Mouse (Mus musculus) cortical plate, adult 2 months (tissue): ENCODE data around the gene Kitl. TPM values are rescaled to one million over a fixed set of nuclear protein-coding genes. Genes with fewer than 3 reads are reported as not detected.

Source experiments
- H3K27ac ChIP-seq: fragments of 200-500 bp; 2 replicates; pipeline ENCODE4 v1.5.1; 2012; ENCODE audit warnings: low read length, control low read depth, inconsistent platforms; ENCODE audit not compliant: insufficient read depth
- H3K4me1 ChIP-seq: fragments of 200-500 bp; 2 replicates; pipeline ENCODE4 v1.6.1; 2011; ENCODE audit warnings: low read length; ENCODE audit not compliant: control insufficient read depth, insufficient read depth
- H3K4me3 ChIP-seq: fragments of 200-500 bp; 2 replicates; pipeline ENCODE4 v1.5.1; 2011; ENCODE audit warnings: mild to moderate bottlenecking, low read length, control low read depth; ENCODE audit not compliant: insufficient read depth
- CTCF ChIP-seq: fragments of 200-500 bp; IDR thresholded peaks from 2 replicates; pipeline ENCODE4 v1.5.1; 2011; ENCODE audit warnings: mild to moderate bottlenecking, control low read depth, low read length; ENCODE audit not compliant: insufficient read depth; ENCODE audit errors: extremely low read depth
- POLR2A ChIP-seq: fragments of 200-500 bp; IDR thresholded peaks from 2 replicates; pipeline ENCODE4 v1.6.1; 2011; ENCODE audit warnings: mild to moderate bottlenecking, low read length, control low read depth; ENCODE audit not compliant: insufficient read depth; ENCODE audit errors: extremely low read depth
- polyA plus RNA-seq: library from polyadenylated mRNA; depleted of rRNA; stranded (reverse); fragments of >200 nt; gene quantifications from 2 replicates; pipeline ENCODE4 v1.2.3, GENCODE M21; 2012

The Kitl gene
- polyA plus RNA-seq, 1 experiment: 21.2 TPM

- H3K27ac ChIP-seq: no peak overlapping the region
- TF ChIP-seq POLR2A (no peak), CTCF (no peak)
- H3K4me3 ChIP-seq: no peak overlapping the region
- H3K4me1 ChIP-seq: peaks cover 3% of the 10 kb centered on the region; the same call in 1 of the 2 replicates
Measured at GRCm38 (mm10) chr10:100051146-100051783, 35.8 kb downstream of the Kitl start.

- peaks cover 3% of the 10 kb centered on the region; the same call in 1 of the 2 replicates for H3K4me1 ChIP-seq
- TF ChIP-seq POLR2A: no peak
- TF ChIP-seq CTCF: no peak
- no peak overlapping the region for H3K27ac ChIP-seq
- H3K4me3 ChIP-seq: no peak overlapping the region
Measured at GRCm38 (mm10) chr10:100052404-100052803, 37.0 kb downstream of the Kitl start.

GRCm38 (mm10) chr10:100052911-100053310, 37.5 kb downstream of the Kitl start:
- no peak overlapping the region for H3K27ac ChIP-seq
- H3K4me1 ChIP-seq: peaks cover 3% of the 10 kb centered on the region; the same call in 1 of the 2 replicates
- H3K4me3 ChIP-seq: no peak overlapping the region
- TF ChIP-seq POLR2A (no peak), CTCF (no peak)

- H3K4me3 ChIP-seq: no peak overlapping the region
- H3K27ac ChIP-seq: peak overlapping the region; percentile 83
- H3K4me1 ChIP-seq: peaks cover 3% of the 10 kb centered on the region; the same call in 1 of the 2 replicates
- TF ChIP-seq CTCF: no peak
- no peak for TF ChIP-seq POLR2A
Measured at GRCm38 (mm10) chr10:100054006-100054405, 38.6 kb downstream of the Kitl start.

- Histone ChIP-seq H3K4me3 (no peak overlapping the region), H3K4me1 (peaks cover 3% of the 10 kb centered on the region; the same call in 1 of the 2 replicates), H3K27ac (no peak overlapping the region)
- TF ChIP-seq POLR2A (no peak), CTCF (no peak)
Measured at GRCm38 (mm10) chr10:100055082-100055481, 39.7 kb downstream of the Kitl start.

- no peak overlapping the region for H3K4me3 ChIP-seq
- H3K27ac ChIP-seq: no peak overlapping the region
- no peak for TF ChIP-seq POLR2A
- no peak for TF ChIP-seq CTCF
- peaks cover 3% of the 10 kb centered on the region; the same call in 1 of the 2 replicates for H3K4me1 ChIP-seq
Measured at GRCm38 (mm10) chr10:100057106-100057623, 41.7 kb downstream of the Kitl start.

GRCm38 (mm10) chr10:100059356-100059755, 43.9 kb downstream of the Kitl start:
- no peak overlapping the region for H3K4me3 ChIP-seq
- H3K27ac ChIP-seq: no peak overlapping the region
- peaks cover 3% of the 10 kb centered on the region; the same call in 1 of the 2 replicates for H3K4me1 ChIP-seq
- no peak for TF ChIP-seq POLR2A
- TF ChIP-seq CTCF: no peak

GRCm38 (mm10) chr10:100065529-100066301, 50.3 kb downstream of the Kitl start:
- TF ChIP-seq POLR2A (no peak), CTCF (no peak)
- Histone ChIP-seq H3K4me1 (no peaks in the 10 kb centered on the region), H3K4me3 (no peak overlapping the region), H3K27ac (peak overlapping the region; percentile 86; the same call in 1 of the 2 replicates)

- H3K4me3 ChIP-seq: no peak overlapping the region
- H3K27ac ChIP-seq: peak overlapping the region; percentile 73
- TF ChIP-seq CTCF (no peak), POLR2A (no peak)
- no peaks in the 10 kb centered on the region for H3K4me1 ChIP-seq
Measured at GRCm38 (mm10) chr10:100066374-100066773, 50.9 kb downstream of the Kitl start.
